Mouse (Mus musculus): ENCODE data around the gene Ntm. TPM values are rescaled to one million over a fixed set of nuclear protein-coding genes. Genes with fewer than 3 reads are reported as not detected.

The Ntm gene
- polyA plus RNA-seq, 2 experiments, result 23.9 to 32.4 TPM

- H3K36me3 ChIP-seq (ENCODE audit: control insufficient read depth, insufficient read depth, low read length), result no peaks in the 10 kb centered on the region
- H3K27ac ChIP-seq (replicated peaks; ENCODE audit: low read depth, low read length), result no peak overlapping the region
- no peaks in the 10 kb centered on the region for H3K9me3 ChIP-seq (ENCODE audit: control insufficient read depth, low read length)
- H3K27me3 ChIP-seq (ENCODE audit: control insufficient read depth, insufficient read depth, low read length), result no peaks in the 10 kb centered on the region
- DNase-seq (ENCODE audit: low spot score), result no peak
- no peak for TF ChIP-seq POLR2A (IDR thresholded peaks at IDR 0.05; ENCODE audit: borderline replicate concordance, extremely low read depth, insufficient read depth, insufficient read length)
- no peak overlapping the region for H3K9ac ChIP-seq (ENCODE audit: low read depth, low read length, severe bottlenecking)
- H3K4me1 ChIP-seq (ENCODE audit: control insufficient read depth, insufficient read depth, low read length), result peaks cover 6% of the 10 kb centered on the region; the same call in 1 of the 2 replicates
- no peak overlapping the region for H3K4me2 ChIP-seq (replicated peaks; ENCODE audit: low read depth, low read length, severe bottlenecking)
- ATAC-seq (ENCODE audit: low FRiP score, low read depth), result no peak
- WGBS, result 54% methylated on average over 3 of the region's 3 CpGs
- no peak overlapping the region for H3K4me3 ChIP-seq (replicated peaks; ENCODE audit: low read length)
Observed at GRCm38 (mm10) chr9:29430189-29430588, 532.8 kb downstream of the Ntm start.

- no peak overlapping the region for H3K4me2 ChIP-seq (replicated peaks; ENCODE audit: low read depth, low read length, severe bottlenecking)
- TF ChIP-seq POLR2A (IDR thresholded peaks at IDR 0.05; ENCODE audit: borderline replicate concordance, extremely low read depth, insufficient read depth, insufficient read length), result no peak
- peak; percentile 89 for ATAC-seq (ENCODE audit: low FRiP score, low read depth)
Observed at GRCm38 (mm10) chr9:29428322-29428721, 534.6 kb downstream of the Ntm start.

GRCm38 (mm10) chr9:29426261-29426660 is 536.7 kb downstream of the Ntm start:
- H3K27ac ChIP-seq (replicated peaks; ENCODE audit: low read depth, low read length), result no peak overlapping the region
- H3K9ac ChIP-seq (ENCODE audit: low read depth, low read length, severe bottlenecking), result no peak overlapping the region
- H3K4me2 ChIP-seq (replicated peaks; ENCODE audit: low read depth, low read length, severe bottlenecking), result no peak overlapping the region
- H3K4me1 ChIP-seq (ENCODE audit: control insufficient read depth, insufficient read depth, low read length), result no peaks in the 10 kb centered on the region
- WGBS, result 96% methylated on average over 2 of the region's 2 CpGs
- H3K9me3 ChIP-seq (ENCODE audit: control insufficient read depth, low read length), result no peaks in the 10 kb centered on the region
- H3K27me3 ChIP-seq (ENCODE audit: control insufficient read depth, insufficient read depth, low read length), result no peaks in the 10 kb centered on the region
- TF ChIP-seq POLR2A (IDR thresholded peaks at IDR 0.05; ENCODE audit: borderline replicate concordance, extremely low read depth, insufficient read depth, insufficient read length), result no peak
- H3K36me3 ChIP-seq (ENCODE audit: control insufficient read depth, insufficient read depth, low read length), result no peaks in the 10 kb centered on the region
- no peak for ATAC-seq (ENCODE audit: low FRiP score, low read depth)
- no peak overlapping the region for H3K4me3 ChIP-seq (replicated peaks; ENCODE audit: low read length)
- DNase-seq (ENCODE audit: low spot score), result no peak

More at GRCm38 (mm10) chr9:29428322-29428721, 534.6 kb downstream of the Ntm start:
- H3K9me3 ChIP-seq (ENCODE audit: control insufficient read depth, low read length), result no peaks in the 10 kb centered on the region
- no peak overlapping the region for H3K27ac ChIP-seq (replicated peaks; ENCODE audit: low read depth, low read length)
- no peak overlapping the region for H3K9ac ChIP-seq (ENCODE audit: low read depth, low read length, severe bottlenecking)
- no peaks in the 10 kb centered on the region for H3K27me3 ChIP-seq (ENCODE audit: control insufficient read depth, insufficient read depth, low read length)
- no peaks in the 10 kb centered on the region for H3K36me3 ChIP-seq (ENCODE audit: control insufficient read depth, insufficient read depth, low read length)
- peak; percentile 65 for DNase-seq (ENCODE audit: low spot score)
- WGBS, result 9% methylated on average over 7 of the region's 7 CpGs
- H3K4me1 ChIP-seq (ENCODE audit: control insufficient read depth, insufficient read depth, low read length), result 0 out of 2 replicates have a peak, but pooled peaks cover 2% of the 10 kb centered on the region
- H3K4me3 ChIP-seq (replicated peaks; ENCODE audit: low read length), result no peak overlapping the region

GRCm38 (mm10) chr9:29415578-29415977 is 547.4 kb downstream of the Ntm start:
- WGBS, result 67% methylated on average over 2 of the region's 2 CpGs
- DNase-seq (ENCODE audit: low spot score), result no peak
- Histone ChIP-seq H3K27ac (replicated peaks; ENCODE audit: low read depth, low read length) (no peak overlapping the region), H3K4me1 (ENCODE audit: control insufficient read depth, insufficient read depth, low read length) (peaks cover 7% of the 10 kb centered on the region; the same call in 1 of the 2 replicates), H3K9ac (ENCODE audit: low read depth, low read length, severe bottlenecking) (no peak overlapping the region), H3K9me3 (ENCODE audit: control insufficient read depth, low read length) (no peaks in the 10 kb centered on the region), H3K36me3 (ENCODE audit: control insufficient read depth, insufficient read depth, low read length) (no peaks in the 10 kb centered on the region), H3K4me2 (replicated peaks; ENCODE audit: low read depth, low read length, severe bottlenecking) (no peak overlapping the region), H3K27me3 (ENCODE audit: control insufficient read depth, insufficient read depth, low read length) (peaks cover 54% of the 10 kb centered on the region), H3K4me3 (replicated peaks; ENCODE audit: low read length) (no peak overlapping the region)
- ATAC-seq (ENCODE audit: low FRiP score, low read depth), result no peak
- no peak for TF ChIP-seq POLR2A (IDR thresholded peaks at IDR 0.05; ENCODE audit: borderline replicate concordance, extremely low read depth, insufficient read depth, insufficient read length)

- 65% methylated on average over 4 of the region's 4 CpGs for WGBS
- Histone ChIP-seq H3K9me3 (ENCODE audit: control insufficient read depth, low read length) (no peaks in the 10 kb centered on the region), H3K4me3 (replicated peaks; ENCODE audit: low read length) (no peak overlapping the region), H3K27me3 (ENCODE audit: control insufficient read depth, insufficient read depth, low read length) (peaks cover 59% of the 10 kb centered on the region), H3K4me1 (ENCODE audit: control insufficient read depth, insufficient read depth, low read length) (peaks cover 7% of the 10 kb centered on the region; the same call in 1 of the 2 replicates), H3K4me2 (replicated peaks; ENCODE audit: low read depth, low read length, severe bottlenecking) (no peak overlapping the region; the same call in 1 of the 2 replicates), H3K36me3 (ENCODE audit: control insufficient read depth, insufficient read depth, low read length) (no peaks in the 10 kb centered on the region), H3K9ac (ENCODE audit: low read depth, low read length, severe bottlenecking) (no peak overlapping the region), H3K27ac (replicated peaks; ENCODE audit: low read depth, low read length) (no peak overlapping the region)
- no peak for TF ChIP-seq POLR2A (IDR thresholded peaks at IDR 0.05; ENCODE audit: borderline replicate concordance, extremely low read depth, insufficient read depth, insufficient read length)
- DNase-seq (ENCODE audit: low spot score) (no peak), ATAC-seq (ENCODE audit: low FRiP score, low read depth) (no peak)
Observed at GRCm38 (mm10) chr9:29413126-29413525, 549.8 kb downstream of the Ntm start.
